Mouse (Mus musculus) liver, postnatal 0 days (tissue): ENCODE results near the gene Cic. TPM values are rescaled to one million over a fixed set of nuclear protein-coding genes. Genes with fewer than 3 reads are reported as not detected.

Source experiments
- ATAC-seq: fragments of 200-750 bp; cut with Nextera tagmentation; 2 replicates; pipeline ENCODE4 v1.8.0; 2017; ENCODE audit warnings: mild to moderate bottlenecking, moderate library complexity
- DNase-seq: peaks from one replicate; pipeline ENCODE4 v3.0.0-alpha.2; 2016
- H3K27ac ChIP-seq: fragments of 300-500 bp; sonication (generic); 2 replicates; pipeline ENCODE4 v1.5.1; 2014; ENCODE audit warnings: antibody characterized with exemption, moderate library complexity, mild to moderate bottlenecking, low read depth
- H3K27me3 ChIP-seq: fragments of 300-500 bp; sonication (generic); 2 replicates; pipeline ENCODE4 v1.6.1; 2014; ENCODE audit warnings: low read length, control low read depth, mixed read lengths; ENCODE audit not compliant: insufficient read depth
- H3K36me3 ChIP-seq: fragments of 300-500 bp; sonication (generic); replicated peaks from 2 replicates; pipeline ENCODE4 v1.6.1; 2014; ENCODE audit warnings: mild to moderate bottlenecking, control low read depth, low read length, moderate library complexity, mixed read lengths; ENCODE audit not compliant: insufficient read depth
- H3K4me1 ChIP-seq: fragments of 300-500 bp; sonication (generic); 2 replicates; pipeline ENCODE4 v1.6.1; 2014; ENCODE audit warnings: antibody characterized with exemption, mild to moderate bottlenecking, control low read depth; ENCODE audit not compliant: insufficient read depth
- H3K4me2 ChIP-seq: fragments of 300-500 bp; sonication (generic); 2 replicates; pipeline ENCODE4 v1.6.1; 2014; ENCODE audit warnings: low read depth, mild to moderate bottlenecking, low read length, moderate library complexity, mixed read lengths
- H3K4me3 ChIP-seq: fragments of 300-500 bp; sonication (generic); 2 replicates; pipeline ENCODE4 v1.5.1; 2014; ENCODE audit warnings: low read depth, low read length
- H3K9ac ChIP-seq: fragments of 300-500 bp; sonication (generic); replicated peaks from 2 replicates; pipeline ENCODE4 v1.6.1; 2014; ENCODE audit warnings: mild to moderate bottlenecking, moderate library complexity
- H3K9me3 ChIP-seq: fragments of 300-500 bp; sonication (generic); 2 replicates; pipeline ENCODE4 v1.6.1; 2016; ENCODE audit warnings: mild to moderate bottlenecking, control low read depth, low read length, mixed read lengths
- CTCF ChIP-seq: sonication (generic); IDR thresholded peaks from 2 replicates; pipeline ENCODE4 v1.5.1; 2016; ENCODE audit warnings: antibody characterized with exemption, low read depth
- EP300 ChIP-seq: IDR thresholded peaks from 2 replicates; pipeline ENCODE4 v1.6.1; 2016; ENCODE audit warnings: antibody characterized with exemption, low read depth, mild to moderate bottlenecking
- WGBS: fragments of 180-500 bp; shearing (Covaris S2); extraction: QIAGEN DNeasy Blood & Tissue Kit; methylation state at CpG from one replicate; pipeline ENCODE4 v1.1.7; 2014; ENCODE audit not compliant: insufficient replicate concordance; 5-methylcytosine and 5-hydroxymethylcytosine counted together
- polyA plus RNA-seq: library from polyadenylated mRNA; unstranded; fragments of >200 nt; fragmentation: Nextera tagmentation; extraction: Ambion mirVana; gene quantifications from 2 replicates; pipeline ENCODE4 v1.2.1, GENCODE M21; 2015

Gene Cic
- polyA plus RNA-seq, 1 experiment from 2014 or later = 8.9 TPM

- DNase-seq (peak; percentile 57), ATAC-seq (no peak)
- H3K27me3 ChIP-seq = no peaks in the 10 kb centered on the region
- peaks cover 4% of the 10 kb centered on the region for H3K36me3 ChIP-seq
- 3% methylated on average over 6 of the region's 6 CpGs for WGBS
- H3K27ac ChIP-seq = peak overlapping the region; percentile 96
- peaks cover 63% of the 10 kb centered on the region for H3K4me1 ChIP-seq
- TF ChIP-seq EP300 = peak; percentile 72
- TF ChIP-seq CTCF = no peak
- peak overlapping the region; percentile 68 for H3K9ac ChIP-seq
- H3K4me3 ChIP-seq = peak overlapping the region; percentile 70
- peak overlapping the region; percentile 99 for H3K4me2 ChIP-seq
- H3K9me3 ChIP-seq = no peaks in the 10 kb centered on the region
Observed at GRCm38 (mm10) chr7:25279861-25280791, 12.6 kb downstream of the Cic start.

GRCm38 (mm10) chr7:25281166-25281733 lies 13.7 kb downstream of the Cic start:
- no peaks in the 10 kb centered on the region for H3K9me3 ChIP-seq
- H3K27ac ChIP-seq = peak overlapping the region; percentile 96
- H3K4me2 ChIP-seq = peak overlapping the region; percentile 99
- TF ChIP-seq CTCF (peak; percentile 18; the same call in 1 of the 2 replicates), EP300 (no peak)
- WGBS = 24% methylated on average over 12 of the region's 12 CpGs
- peaks cover 16% of the 10 kb centered on the region for H3K36me3 ChIP-seq
- ATAC-seq (peak; percentile 8), DNase-seq (peak; percentile 20)
- peaks cover 55% of the 10 kb centered on the region for H3K4me1 ChIP-seq
- no peak overlapping the region for H3K9ac ChIP-seq
- no peaks in the 10 kb centered on the region for H3K27me3 ChIP-seq
- peak overlapping the region; percentile 78 for H3K4me3 ChIP-seq

GRCm38 (mm10) chr7:25281734-25282601 lies 14.5 kb downstream of the Cic start:
- DNase-seq = peak; percentile 99
- under 1% methylated on average over 52 of the region's 108 CpGs for WGBS
- Histone ChIP-seq H3K27ac (peak overlapping the region; percentile 96), H3K36me3 (peaks cover 23% of the 10 kb centered on the region), H3K27me3 (no peaks in the 10 kb centered on the region), H3K9me3 (no peaks in the 10 kb centered on the region), H3K4me1 (peaks cover 55% of the 10 kb centered on the region), H3K4me3 (peak overlapping the region; percentile 78), H3K4me2 (peak overlapping the region; percentile 99), H3K9ac (peak overlapping the region; percentile 88)
- peak; percentile 86 for ATAC-seq
- TF ChIP-seq CTCF (no peak), EP300 (no peak)

- under 1% methylated on average over 27 of the region's 36 CpGs for WGBS
- Histone ChIP-seq H3K4me2 (peak overlapping the region; percentile 99), H3K36me3 (peaks cover 31% of the 10 kb centered on the region), H3K9ac (peak overlapping the region; percentile 88), H3K27me3 (no peaks in the 10 kb centered on the region), H3K4me1 (peaks cover 49% of the 10 kb centered on the region), H3K4me3 (peak overlapping the region; percentile 78), H3K27ac (peak overlapping the region; percentile 93), H3K9me3 (no peaks in the 10 kb centered on the region)
- TF ChIP-seq CTCF = peak; percentile 33
- TF ChIP-seq EP300 = no peak
- ATAC-seq (no peak), DNase-seq (peak; percentile 69)
Observed at GRCm38 (mm10) chr7:25282731-25283211, 15.3 kb downstream of the Cic start.

GRCm38 (mm10) chr7:25283637-25284036 lies 16.1 kb downstream of the Cic start:
- Histone ChIP-seq H3K4me3 (peak overlapping the region; percentile 78), H3K9ac (peak overlapping the region; percentile 88), H3K4me2 (peak overlapping the region; percentile 99), H3K27ac (peak overlapping the region; percentile 93), H3K27me3 (no peaks in the 10 kb centered on the region), H3K4me1 (peaks cover 41% of the 10 kb centered on the region), H3K36me3 (peaks cover 39% of the 10 kb centered on the region), H3K9me3 (no peaks in the 10 kb centered on the region)
- 14% methylated on average over 5 of the region's 5 CpGs for WGBS
- no peak for ATAC-seq
- DNase-seq = peak; percentile 37
- no peak for TF ChIP-seq CTCF
- TF ChIP-seq EP300 = no peak
